ENCODE assay signal across 8 mouse cellular contexts in genomic region chr19:40962988-40963387, GRCm38 (mm10). TPM values are rescaled to one million over a fixed set of nuclear protein-coding genes. Genes with fewer than 3 reads are reported as not detected.
DNase-seq lines count a peak whose midpoint lies in the region; ATAC-seq and TF ChIP-seq lines count a peak whose summit lies in the region.

No protein-coding gene starts in this region.

- H3K27me3 ChIP-seq in kidney, adult 2 months (replicated peaks; ENCODE audit: control insufficient read depth, insufficient read depth, low read length): no peaks in the 10 kb centered on the region
- H3K27me3 ChIP-seq in kidney, embryonic 15.5 days: no peaks in the 10 kb centered on the region
- H3K27me3 ChIP-seq in liver, embryonic 15.5 days: peaks cover 28% of the 10 kb centered on the region

- no peak for ATAC-seq in kidney, embryonic 15.5 days (replicated peaks; ENCODE audit: low FRiP score)
- ATAC-seq in liver, embryonic 15.5 days (ENCODE audit: insufficient read depth): no peak
- no peak for ATAC-seq in cerebellum, adult (ENCODE audit: insufficient number of reproducible peaks, low FRiP score, low TSS enrichment)

- H3K4me3 ChIP-seq in kidney, adult 2 months (ENCODE audit: insufficient read depth, low read depth, low read length): no peak overlapping the region
- no peak overlapping the region for H3K4me3 ChIP-seq in kidney, embryonic 15.5 days (replicated peaks)
- H3K4me3 ChIP-seq in liver, embryonic 15.5 days (replicated peaks): no peak overlapping the region

- peak; percentile 65 for TF ChIP-seq CTCF in kidney, adult 2 months (conservative IDR thresholded peaks at IDR 0.05; ENCODE audit: insufficient read depth, insufficient read length, low read depth, low read length)

- 36% methylated on average over 12 of the region's 12 CpGs for WGBS in kidney, adult 2 months
- WGBS in kidney, embryonic 15.5 days: 49% methylated on average over 12 of the region's 12 CpGs
- WGBS in liver, embryonic 15.5 days (ENCODE audit: insufficient replicate concordance): 13% methylated on average over 12 of the region's 12 CpGs

- peak; percentile 53 for DNase-seq in kidney, adult 2 months
- DNase-seq in NIH3T3 (ENCODE audit: low read depth): peak; percentile 51
- DNase-seq in embryo, embryonic 9.5 days (ENCODE audit: extremely low spot score): peak; percentile 40
- peak; percentile 47 for DNase-seq in kidney, adult 9 months
- peak; percentile 64 for DNase-seq in right cerebral cortex, postnatal 14 days

- no peaks in the 10 kb centered on the region for H3K36me3 ChIP-seq in kidney, adult 2 months (ENCODE audit: control insufficient read depth, insufficient read depth, low read length)
- no peaks in the 10 kb centered on the region for H3K36me3 ChIP-seq in kidney, embryonic 15.5 days
- H3K36me3 ChIP-seq in liver, embryonic 15.5 days (replicated peaks): no peaks in the 10 kb centered on the region

- H3K4me2 ChIP-seq in kidney, embryonic 15.5 days: no peak overlapping the region
- peak overlapping the region; percentile 31; the same call in 1 of the 2 replicates for H3K4me2 ChIP-seq in liver, embryonic 15.5 days

- H3K27ac ChIP-seq in kidney, adult 2 months (ENCODE audit: insufficient read depth, low read depth, low read length): no peak overlapping the region
- no peak overlapping the region for H3K27ac ChIP-seq in kidney, embryonic 15.5 days
- no peak overlapping the region for H3K27ac ChIP-seq in liver, embryonic 15.5 days (replicated peaks)

- no peaks in the 10 kb centered on the region for H3K9me3 ChIP-seq in kidney, embryonic 15.5 days (replicated peaks)
- no peaks in the 10 kb centered on the region for H3K9me3 ChIP-seq in liver, embryonic 15.5 days (replicated peaks)

- no peak for TF ChIP-seq POLR2A in kidney, adult 2 months (IDR thresholded peaks at IDR 0.05; ENCODE audit: low read depth, low read length)

- no peaks in the 10 kb centered on the region for H3K4me1 ChIP-seq in kidney, adult 2 months (ENCODE audit: control insufficient read depth, insufficient read depth, low read length)
- H3K4me1 ChIP-seq in kidney, embryonic 15.5 days: 0 out of 2 replicates have a peak, but pooled peaks cover 10% of the 10 kb centered on the region
- no peaks in the 10 kb centered on the region; the same call in 1 of the 2 replicates for H3K4me1 ChIP-seq in liver, embryonic 15.5 days (replicated peaks)

- no peak overlapping the region for H3K9ac ChIP-seq in kidney, embryonic 15.5 days
- no peak overlapping the region for H3K9ac ChIP-seq in liver, embryonic 15.5 days

RNA-seq across cellular contexts. Expression of gene Blnk, which starts 31.3 kb away (rescaled TPM):
- 13.1 and 16.5 TPM in 2 replicates for polyA plus RNA-seq in kidney, adult 2 months (2012; rRNA removed)
- 12.6 and 15.6 TPM in 2 replicates for polyA plus RNA-seq in kidney, embryonic 15.5 days (2015; fragmentation: Nextera tagmentation; extraction: Ambion mirVana)
- 1.2 and 1.5 TPM in 2 replicates for polyA plus RNA-seq in liver, embryonic 15.5 days (2015; fragmentation: Nextera tagmentation; extraction: Ambion mirVana)
